Mouse (Mus musculus): ENCODE measurements around the gene Scd1. TPM values are rescaled to one million over a fixed set of nuclear protein-coding genes. Genes with fewer than 3 reads are reported as not detected.

Gene Scd1
- polyA plus RNA-seq, 1 experiment from 2014 or later: 12.0 TPM

DNA sequence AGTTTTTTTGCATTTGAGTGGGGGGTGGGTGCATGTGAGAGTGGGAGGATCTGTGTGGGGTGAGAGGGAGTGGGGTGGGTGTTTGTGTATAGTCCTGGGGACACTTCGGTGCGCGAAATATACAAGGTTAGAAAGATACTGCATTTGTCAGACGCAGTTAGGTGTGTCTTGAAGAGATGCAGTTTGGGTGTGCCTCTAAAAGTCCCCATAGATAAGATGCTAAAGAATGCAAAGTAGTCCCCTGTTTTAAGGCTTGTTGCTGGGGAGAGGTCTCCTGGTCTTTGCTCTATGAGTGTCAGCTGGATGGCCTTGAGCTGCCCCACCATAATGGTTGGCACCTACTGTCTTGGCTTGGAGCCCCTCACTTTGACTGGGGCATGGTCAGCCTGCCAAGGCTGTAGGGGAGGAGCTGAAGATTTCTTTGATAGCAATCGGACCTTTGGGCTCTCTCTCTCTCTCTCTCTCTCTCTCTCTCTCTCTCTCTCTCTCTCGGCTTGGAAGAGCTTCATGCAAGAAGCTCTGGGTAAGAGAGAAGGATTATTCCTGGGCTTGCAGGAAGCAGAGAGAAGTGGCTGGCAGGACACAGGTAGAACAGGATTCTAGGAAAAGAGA, 21.7 kb downstream of the Scd1 start:
- Histone ChIP-seq H3K27me3 (replicated peaks; ENCODE audit: control insufficient read depth, insufficient read depth, low read length) (no peaks in the 10 kb centered on the region), H3K9me3 (ENCODE audit: control insufficient read depth, low read length) (no peaks in the 10 kb centered on the region), H3K27ac (ENCODE audit: low read depth, low read length) (0 out of 2 replicates have a peak overlapping the region, but pooled peaks have one; percentile 2), H3K4me1 (replicated peaks; ENCODE audit: control insufficient read depth, insufficient read depth, low read length) (peaks cover 36% of the 10 kb centered on the region), H3K36me3 (ENCODE audit: control insufficient read depth, insufficient read depth, low read length) (no peaks in the 10 kb centered on the region), H3K4me2 (peak overlapping the region; percentile 31), H3K4me3 (ENCODE audit: low read depth, low read length) (no peak overlapping the region), H3K9ac (ENCODE audit: low read depth, low read length) (no peak overlapping the region)
- DNase-seq (ENCODE audit: low spot score) (no peak), ATAC-seq (replicated peaks; ENCODE audit: low FRiP score) (no peak)
- WGBS: 50% methylated on average over 6 of the region's 6 CpGs

DNA sequence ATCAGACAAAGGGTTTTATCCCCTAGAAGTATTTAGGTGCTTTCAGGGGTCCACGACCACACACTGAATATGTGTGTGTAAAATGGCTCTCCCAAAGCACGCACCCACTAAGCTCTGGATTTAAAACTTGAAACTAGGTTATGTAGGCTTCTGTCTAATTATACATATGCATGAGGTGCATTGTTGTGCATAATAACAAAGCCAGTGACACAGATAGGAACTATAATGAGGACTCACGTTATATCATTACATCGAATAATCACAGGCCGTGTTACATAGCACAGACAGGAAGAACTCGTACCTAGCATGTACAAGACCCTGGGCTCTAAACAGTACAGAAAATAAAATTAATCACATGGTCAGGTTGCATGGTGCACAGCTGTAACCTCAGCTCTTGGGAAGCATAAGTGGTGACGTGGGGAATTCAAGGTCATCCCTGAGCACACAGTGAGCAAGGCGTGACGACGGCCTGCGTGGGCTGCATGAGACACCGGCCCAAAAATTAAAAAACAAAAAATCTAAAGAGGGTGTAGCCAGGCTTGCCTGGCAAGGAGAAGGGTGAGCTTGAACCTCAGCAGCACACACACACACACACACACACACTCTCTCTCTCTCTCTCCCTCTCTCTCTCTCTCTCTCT, 24.9 kb downstream of the Scd1 start:
- H3K4me3 ChIP-seq (ENCODE audit: low read depth, low read length): no peak overlapping the region
- H3K4me2 ChIP-seq: no peak overlapping the region
- DNase-seq (ENCODE audit: low spot score): no peak
- ATAC-seq (replicated peaks; ENCODE audit: low FRiP score): no peak
- no peaks in the 10 kb centered on the region for H3K9me3 ChIP-seq (ENCODE audit: control insufficient read depth, low read length)
- no peaks in the 10 kb centered on the region for H3K36me3 ChIP-seq (ENCODE audit: control insufficient read depth, insufficient read depth, low read length)
- H3K9ac ChIP-seq (ENCODE audit: low read depth, low read length): no peak overlapping the region
- H3K4me1 ChIP-seq (replicated peaks; ENCODE audit: control insufficient read depth, insufficient read depth, low read length): peaks cover 17% of the 10 kb centered on the region
- H3K27me3 ChIP-seq (replicated peaks; ENCODE audit: control insufficient read depth, insufficient read depth, low read length): 0 out of 2 replicates have a peak, but pooled peaks cover 2% of the 10 kb centered on the region
- WGBS: 86% methylated on average over 12 of the region's 12 CpGs
- no peak overlapping the region for H3K27ac ChIP-seq (ENCODE audit: low read depth, low read length)

DNA sequence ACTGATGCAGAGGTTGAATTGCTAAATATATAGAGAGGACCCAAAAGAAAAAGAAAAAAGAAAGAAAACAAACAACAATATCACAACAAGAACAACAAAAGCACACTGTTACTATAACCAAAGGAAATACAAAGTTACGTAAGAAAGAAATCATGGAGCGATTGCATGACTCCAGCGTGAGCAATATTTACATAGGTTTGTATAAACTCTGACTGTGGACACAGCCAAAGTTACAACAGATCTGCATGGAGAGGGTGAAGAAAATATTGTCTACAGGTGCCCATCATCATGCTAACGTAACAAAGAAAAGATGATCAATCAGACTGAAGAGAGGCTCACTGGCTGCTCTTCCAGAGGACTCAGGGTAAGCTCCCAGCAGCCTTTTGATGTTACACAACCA, 27.6 kb downstream of the Scd1 start:
- ATAC-seq (replicated peaks; ENCODE audit: low FRiP score) (no peak), DNase-seq (ENCODE audit: low spot score) (no peak)
- Histone ChIP-seq H3K9me3 (ENCODE audit: control insufficient read depth, low read length) (no peaks in the 10 kb centered on the region), H3K36me3 (ENCODE audit: control insufficient read depth, insufficient read depth, low read length) (no peaks in the 10 kb centered on the region), H3K27me3 (replicated peaks; ENCODE audit: control insufficient read depth, insufficient read depth, low read length) (0 out of 2 replicates have a peak, but pooled peaks cover 2% of the 10 kb centered on the region), H3K4me3 (ENCODE audit: low read depth, low read length) (no peak overlapping the region), H3K4me1 (replicated peaks; ENCODE audit: control insufficient read depth, insufficient read depth, low read length) (no peaks in the 10 kb centered on the region; the same call in 1 of the 2 replicates), H3K9ac (ENCODE audit: low read depth, low read length) (no peak overlapping the region), H3K27ac (ENCODE audit: low read depth, low read length) (no peak overlapping the region), H3K4me2 (no peak overlapping the region)
- WGBS: 79% methylated on average over 4 of the region's 4 CpGs

DNA sequence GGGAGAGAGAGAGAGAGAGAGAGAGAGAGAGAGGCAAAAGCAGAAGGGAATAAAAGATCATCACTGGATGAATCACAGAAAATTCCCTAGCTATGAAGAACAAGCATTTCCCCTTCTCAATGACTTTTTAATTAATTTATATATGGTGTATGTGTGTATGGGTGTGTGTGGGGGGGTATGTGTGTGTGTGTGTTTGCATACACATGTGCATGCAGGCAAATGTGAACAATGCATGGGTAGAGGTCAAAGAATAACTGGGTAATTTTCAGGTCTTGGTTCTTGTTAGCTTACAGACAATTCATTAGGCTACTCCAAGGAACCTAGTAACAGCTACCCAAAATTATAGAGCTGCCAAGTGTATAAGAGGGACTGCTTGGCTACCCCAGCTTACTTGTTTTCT, 28.6 kb downstream of the Scd1 start:
- no peak overlapping the region for H3K4me3 ChIP-seq (ENCODE audit: low read depth, low read length)
- 0 out of 2 replicates have a peak, but pooled peaks cover 2% of the 10 kb centered on the region for H3K27me3 ChIP-seq (replicated peaks; ENCODE audit: control insufficient read depth, insufficient read depth, low read length)
- H3K9me3 ChIP-seq (ENCODE audit: control insufficient read depth, low read length): no peaks in the 10 kb centered on the region
- no peak overlapping the region for H3K4me2 ChIP-seq
- ATAC-seq (replicated peaks; ENCODE audit: low FRiP score) (no peak), DNase-seq (ENCODE audit: low spot score) (no peak)
- H3K36me3 ChIP-seq (ENCODE audit: control insufficient read depth, insufficient read depth, low read length): no peaks in the 10 kb centered on the region
- no peaks in the 10 kb centered on the region; the same call in 1 of the 2 replicates for H3K4me1 ChIP-seq (replicated peaks; ENCODE audit: control insufficient read depth, insufficient read depth, low read length)
- no peak overlapping the region for H3K9ac ChIP-seq (ENCODE audit: low read depth, low read length)
- H3K27ac ChIP-seq (ENCODE audit: low read depth, low read length): no peak overlapping the region

DNA sequence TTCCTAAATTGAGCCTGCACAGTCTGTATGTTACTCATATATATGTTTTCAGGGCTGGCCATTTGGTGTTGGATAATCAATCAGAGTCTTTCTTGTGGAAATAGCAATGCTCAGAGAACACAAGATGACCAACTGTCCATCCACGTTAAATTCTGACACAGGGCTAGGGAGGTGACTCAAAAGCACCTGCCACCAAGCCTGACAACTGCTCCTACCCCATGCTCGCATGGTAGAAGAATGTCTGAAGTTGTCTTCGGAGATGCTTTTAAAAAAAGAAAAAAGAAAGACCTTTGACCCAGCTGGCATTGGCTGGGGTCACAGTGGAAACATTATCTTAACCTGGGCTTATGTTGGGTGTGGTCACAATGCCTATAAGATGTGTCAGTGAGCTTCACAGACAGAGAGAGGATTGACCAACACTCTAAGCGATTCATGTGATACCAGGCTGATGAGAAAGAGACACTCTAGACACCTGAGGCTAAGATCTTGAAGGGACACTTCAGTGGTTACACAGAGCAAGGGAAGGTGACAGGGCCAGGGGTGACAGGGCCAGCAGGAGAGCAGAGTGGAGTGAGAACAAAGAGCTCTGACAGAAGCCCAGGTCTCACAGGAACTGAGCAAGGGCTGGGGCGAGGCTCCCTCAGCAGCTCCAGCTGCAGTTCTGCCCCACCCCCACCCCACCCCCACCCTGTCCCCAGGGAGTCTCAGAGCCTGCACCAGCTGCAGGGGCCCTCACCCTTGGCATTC, 29.9 kb downstream of the Scd1 start:
- Histone ChIP-seq H3K4me2 (no peak overlapping the region), H3K27me3 (replicated peaks; ENCODE audit: control insufficient read depth, insufficient read depth, low read length) (0 out of 2 replicates have a peak, but pooled peaks cover 2% of the 10 kb centered on the region), H3K4me1 (replicated peaks; ENCODE audit: control insufficient read depth, insufficient read depth, low read length) (no peaks in the 10 kb centered on the region; the same call in 1 of the 2 replicates), H3K27ac (ENCODE audit: low read depth, low read length) (no peak overlapping the region), H3K4me3 (ENCODE audit: low read depth, low read length) (no peak overlapping the region), H3K36me3 (ENCODE audit: control insufficient read depth, insufficient read depth, low read length) (no peaks in the 10 kb centered on the region), H3K9me3 (ENCODE audit: control insufficient read depth, low read length) (no peaks in the 10 kb centered on the region), H3K9ac (ENCODE audit: low read depth, low read length) (no peak overlapping the region)
- no peak for DNase-seq (ENCODE audit: low spot score)
- WGBS: 42% methylated on average over 5 of the region's 5 CpGs
- no peak for ATAC-seq (replicated peaks; ENCODE audit: low FRiP score)

DNA sequence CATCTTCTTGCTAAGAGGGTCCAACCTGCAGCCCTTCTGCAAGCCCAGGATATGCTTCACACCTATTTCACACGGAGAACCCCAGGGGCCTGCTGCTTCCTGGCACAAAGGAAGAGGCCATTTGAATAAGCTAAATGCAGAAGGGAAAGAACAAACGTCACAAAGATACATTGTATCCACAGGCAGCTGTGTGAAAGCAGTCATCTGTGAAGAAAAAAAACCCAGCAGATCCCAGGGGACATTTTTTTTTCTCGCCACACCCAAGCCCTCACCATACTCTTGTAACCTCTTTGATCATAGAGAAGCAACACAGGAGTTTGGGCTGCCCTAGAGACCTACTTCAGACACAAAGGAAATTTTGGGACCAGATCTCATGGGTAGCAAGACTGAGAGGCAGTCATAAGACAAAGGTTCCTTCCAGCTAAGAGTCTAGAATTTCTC, 31.1 kb downstream of the Scd1 start:
- WGBS: 41% methylated on average over 3 of the region's 3 CpGs
- H3K27ac ChIP-seq (ENCODE audit: low read depth, low read length): no peak overlapping the region
- H3K4me1 ChIP-seq (replicated peaks; ENCODE audit: control insufficient read depth, insufficient read depth, low read length): no peaks in the 10 kb centered on the region; the same call in 1 of the 2 replicates
- no peak overlapping the region for H3K9ac ChIP-seq (ENCODE audit: low read depth, low read length)
- ATAC-seq (replicated peaks; ENCODE audit: low FRiP score) (no peak), DNase-seq (ENCODE audit: low spot score) (no peak)
- no peaks in the 10 kb centered on the region for H3K9me3 ChIP-seq (ENCODE audit: control insufficient read depth, low read length)
- no peak overlapping the region for H3K4me3 ChIP-seq (ENCODE audit: low read depth, low read length)
- H3K27me3 ChIP-seq (replicated peaks; ENCODE audit: control insufficient read depth, insufficient read depth, low read length): 0 out of 2 replicates have a peak, but pooled peaks cover 2% of the 10 kb centered on the region
- H3K36me3 ChIP-seq (ENCODE audit: control insufficient read depth, insufficient read depth, low read length): no peaks in the 10 kb centered on the region
- H3K4me2 ChIP-seq: no peak overlapping the region

DNA sequence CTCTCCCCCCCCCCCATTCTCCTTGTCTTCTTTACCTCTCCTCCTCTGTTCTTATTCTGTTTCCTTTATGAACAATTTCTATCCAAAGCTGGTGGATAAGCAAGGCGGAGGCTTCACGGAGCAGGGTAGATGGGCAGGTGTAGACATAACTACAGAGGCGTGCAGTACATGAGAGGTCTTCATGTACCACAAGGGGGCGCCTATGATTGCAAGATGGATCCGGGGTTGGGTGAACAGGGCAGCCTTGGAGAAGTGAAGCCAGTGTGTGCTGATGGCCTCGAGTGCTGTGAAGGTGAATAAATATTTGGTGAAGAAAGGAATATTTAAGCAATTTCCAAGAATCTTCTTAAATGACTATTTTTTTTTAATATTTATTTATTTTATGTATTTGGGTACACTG, 34.7 kb downstream of the Scd1 start:
- Histone ChIP-seq H3K9ac (ENCODE audit: low read depth, low read length) (no peak overlapping the region), H3K27ac (ENCODE audit: low read depth, low read length) (no peak overlapping the region), H3K4me1 (replicated peaks; ENCODE audit: control insufficient read depth, insufficient read depth, low read length) (no peaks in the 10 kb centered on the region; the same call in 1 of the 2 replicates), H3K4me3 (ENCODE audit: low read depth, low read length) (no peak overlapping the region), H3K9me3 (ENCODE audit: control insufficient read depth, low read length) (no peaks in the 10 kb centered on the region), H3K4me2 (no peak overlapping the region), H3K27me3 (replicated peaks; ENCODE audit: control insufficient read depth, insufficient read depth, low read length) (no peaks in the 10 kb centered on the region), H3K36me3 (ENCODE audit: control insufficient read depth, insufficient read depth, low read length) (no peaks in the 10 kb centered on the region)
- peak; percentile 85 for ATAC-seq (replicated peaks; ENCODE audit: low FRiP score)
- peak; percentile 63 for DNase-seq (ENCODE audit: low spot score)
- WGBS: 22% methylated on average over 6 of the region's 6 CpGs

DNA sequence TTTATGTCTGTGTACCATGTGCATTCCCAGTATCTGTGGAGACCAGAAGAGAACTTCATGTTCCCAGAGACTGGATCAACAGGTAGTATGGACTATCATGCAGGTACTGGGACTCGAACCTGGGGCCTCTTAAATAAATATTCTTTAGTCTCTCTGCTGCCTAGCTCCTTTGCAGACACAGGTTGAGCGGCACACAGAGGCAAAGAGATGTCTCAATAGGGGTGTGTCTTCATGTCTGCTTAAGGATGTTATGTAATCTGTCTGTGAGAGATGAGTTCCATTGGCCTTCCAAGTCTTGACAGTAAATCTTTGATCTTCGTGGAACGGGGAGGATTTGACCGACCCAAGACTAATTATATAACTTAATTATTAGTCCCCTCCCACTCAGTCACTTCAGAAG, 37.4 kb downstream of the Scd1 start:
- DNase-seq (ENCODE audit: low spot score) (no peak), ATAC-seq (replicated peaks; ENCODE audit: low FRiP score) (no peak)
- Histone ChIP-seq H3K27me3 (replicated peaks; ENCODE audit: control insufficient read depth, insufficient read depth, low read length) (no peaks in the 10 kb centered on the region), H3K9ac (ENCODE audit: low read depth, low read length) (no peak overlapping the region), H3K36me3 (ENCODE audit: control insufficient read depth, insufficient read depth, low read length) (no peaks in the 10 kb centered on the region), H3K4me3 (ENCODE audit: low read depth, low read length) (no peak overlapping the region), H3K27ac (ENCODE audit: low read depth, low read length) (no peak overlapping the region), H3K4me1 (replicated peaks; ENCODE audit: control insufficient read depth, insufficient read depth, low read length) (no peaks in the 10 kb centered on the region; the same call in 1 of the 2 replicates), H3K4me2 (no peak overlapping the region), H3K9me3 (ENCODE audit: control insufficient read depth, low read length) (no peaks in the 10 kb centered on the region)
- WGBS: 73% methylated on average over 5 of the region's 5 CpGs

Data from liver, embryonic 11.5 days (tissue).